Mouse (Mus musculus) hindbrain, embryonic 10.5 days (tissue): Measurements from ENCODE around the gene Prkar1a. TPM values are rescaled to one million over a fixed set of nuclear protein-coding genes. Genes with fewer than 3 reads are reported as not detected.

ENCODE experiments used
- polyA plus RNA-seq: library from polyadenylated mRNA; unstranded; fragments of >200 nt; fragmentation: Nextera tagmentation; extraction: Ambion mirVana; gene quantifications from 2 replicates; pipeline ENCODE4 v1.2.1, GENCODE M21; 2016

The Prkar1a gene
- polyA plus RNA-seq, 1 experiment from 2014 or later: 331 TPM

Other genes starting within 250 kb of the Prkar1a start
- gene 9930022D16Rik, start 235.5 kb upstream of the Prkar1a start, polyA plus RNA-seq: not detected in 2 replicates
- 40.8 and 41.9 TPM in 2 replicates for gene Amz2, start 223.5 kb upstream of the Prkar1a start, polyA plus RNA-seq
- 2.6 and 3.8 TPM in 2 replicates for gene Arsg, start 176.0 kb upstream of the Prkar1a start, polyA plus RNA-seq
- 3.6 and 5.5 TPM in 2 replicates for gene Slc16a6, start 175.8 kb upstream of the Prkar1a start, polyA plus RNA-seq
- gene Wipi1, start 37.4 kb upstream of the Prkar1a start, polyA plus RNA-seq: 16.0 and 16.2 TPM in 2 replicates
- gene Fam20a, start 72.9 kb downstream of the Prkar1a start, polyA plus RNA-seq: 1.5 and 2.0 TPM in 2 replicates
- not detected in 2 replicates for gene 1700012B07Rik, start 178.6 kb downstream of the Prkar1a start, polyA plus RNA-seq